In the genomic region with DNA sequence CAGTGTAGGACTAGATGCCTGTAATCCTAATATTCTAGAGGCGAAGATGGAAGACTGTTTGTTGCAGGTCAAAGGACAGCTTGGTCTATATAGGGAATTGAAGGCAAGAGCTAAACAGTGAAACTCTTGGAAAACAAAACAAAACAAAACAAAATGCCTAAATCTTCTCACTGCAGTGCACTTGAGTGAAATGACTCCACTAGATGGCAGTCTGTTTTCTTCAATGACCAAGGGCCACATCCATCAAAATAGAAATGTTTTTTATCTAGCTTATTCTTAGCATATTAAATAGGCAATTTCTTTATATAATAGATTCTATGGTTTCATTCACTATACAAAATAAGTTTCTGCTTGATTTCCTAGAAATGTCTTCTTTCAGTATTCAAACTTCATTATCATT, we compare ENCODE assay signal across 12 mouse cellular contexts.
DNase-seq lines count a peak whose midpoint lies in the region; TF ChIP-seq lines count a peak whose summit lies in the region.
"Had no signal": no experiment of that assay in that cellular context is flagged by ENCODE, and none has a peak within 500 bp of the region (broad histone marks: within the 10 kb centered on the region; RNA-seq: fewer than 3 reads in every experiment).

No protein-coding gene starts in this region.

- WGBS in thymus, adult 2 months, result 100% methylated on average over 1 of the region's 1 CpGs

- DNase-seq in layer of hippocampus, adult 2 months (ENCODE audit: low spot score in 2 of 2), result no peak
- no peak for DNase-seq in layer of hippocampus, postnatal 25 days (ENCODE audit: extremely low spot score in 1 of 2, low spot score in 1 of 2)
- DNase-seq in 3T3-L1 (ENCODE audit: low read depth, low spot score) (peak; percentile 62), 416B (ENCODE audit: low read depth) (peak; percentile 28)
- no peak for DNase-seq in thymus, adult 2 months
- DNase-seq in gastrocnemius, postnatal 4 days (ENCODE audit: low spot score in 2 of 2), result no peak
- DNase-seq: adrenal gland, adult 2 months; kidney, postnatal 25 days; right cerebral cortex, postnatal 4 days had no signal

- no peak for TF ChIP-seq POLR2A in bone marrow macrophage, adult 2 months (IDR thresholded peaks at IDR 0.05; ENCODE audit: borderline replicate concordance, low read depth, low read length)
- no peak for TF ChIP-seq POLR2A in thymus, adult 2 months (IDR thresholded peaks at IDR 0.05; ENCODE audit: control insufficient read depth, extremely low read depth, insufficient read depth, low read length, poor library complexity)

- H3K27me3 ChIP-seq in thymus, adult 2 months (ENCODE audit: control insufficient read depth, insufficient read depth, low read length), result no peaks in the 10 kb centered on the region

- H3K27ac ChIP-seq in layer of hippocampus, adult 2 months, result peak overlapping the region; percentile 14; the same call in 1 of the 2 replicates
- H3K27ac ChIP-seq in bone marrow macrophage, adult 2 months (ENCODE audit: insufficient read depth, low read depth, low read length), result peak overlapping the region; percentile 57
- no peak overlapping the region for H3K27ac ChIP-seq in thymus, adult 2 months (ENCODE audit: control insufficient read depth, insufficient read depth, low read length)
- H3K27ac ChIP-seq: hindbrain, embryonic 10.5 days had no signal

- TF ChIP-seq CTCF in layer of hippocampus, adult 2 months (conservative IDR thresholded peaks at IDR 0.05), result peak; percentile 71
- no peak for TF ChIP-seq CTCF in bone marrow macrophage, adult 2 months (IDR thresholded peaks at IDR 0.05; ENCODE audit: low read depth, low read length)
- TF ChIP-seq CTCF in thymus, adult 2 months (IDR thresholded peaks at IDR 0.05; ENCODE audit: borderline replicate concordance, control insufficient read depth, extremely low read depth, insufficient read depth, low read length, poor library complexity), result no peak

- peaks cover 18% of the 10 kb centered on the region for H3K4me1 ChIP-seq in bone marrow macrophage, adult 2 months (ENCODE audit: control insufficient read depth, insufficient read depth, low read length)
- no peaks in the 10 kb centered on the region for H3K4me1 ChIP-seq in thymus, adult 2 months (replicated peaks; ENCODE audit: control insufficient read depth, insufficient read depth, low read length)
- H3K4me1 ChIP-seq: hindbrain, embryonic 10.5 days had no signal

- H3K36me3 ChIP-seq in thymus, adult 2 months (ENCODE audit: control insufficient read depth, insufficient read depth, low read length), result no peaks in the 10 kb centered on the region
- H3K36me3 ChIP-seq: hindbrain, embryonic 10.5 days had no signal

- H3K4me3 ChIP-seq in layer of hippocampus, adult 2 months, result no peak overlapping the region
- H3K4me3 ChIP-seq in bone marrow macrophage, adult 2 months (ENCODE audit: insufficient read depth, low read length), result no peak overlapping the region
- no peak overlapping the region for H3K4me3 ChIP-seq in thymus, adult 2 months (ENCODE audit: control insufficient read depth, insufficient read depth, low read length)
- H3K4me3 ChIP-seq: hindbrain, embryonic 10.5 days; myocyte had no signal

Comparison
In these comparisons a context has a peak if more than half of its experiments do, and no peak if none do; other contexts are left out.
1. DNase-seq: peak in 3T3-L1 (single experiment) and 416B (single experiment); none in layer of hippocampus, adult 2 months (0 of 2), layer of hippocampus, postnatal 25 days (0 of 2), thymus, adult 2 months (single experiment) and gastrocnemius, postnatal 4 days (0 of 2).